In the genomic region with DNA sequence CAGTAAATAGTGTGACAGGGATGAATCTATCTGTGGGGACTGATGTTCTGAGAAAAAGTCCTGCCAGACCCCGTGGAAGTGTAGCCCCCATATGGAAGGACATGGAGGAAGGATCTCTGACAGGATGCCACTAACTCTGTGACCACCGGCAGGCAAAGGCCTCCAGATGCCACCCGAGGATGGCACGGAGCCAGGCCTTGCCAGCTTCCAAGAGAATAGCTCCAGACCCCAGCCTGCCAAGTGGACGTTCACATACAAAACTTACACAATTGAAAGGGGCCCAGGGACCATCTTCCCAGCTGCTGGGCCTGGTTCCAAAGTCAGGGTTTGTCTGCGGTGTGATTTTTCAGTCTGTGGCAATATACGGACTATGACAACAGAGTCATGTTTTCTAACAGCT, we compare ENCODE assay signal across 14 mouse cellular contexts.
DNase-seq lines count a peak whose midpoint lies in the region; ATAC-seq and TF ChIP-seq lines count a peak whose summit lies in the region.
"Had no signal": no experiment of that assay in that cellular context is flagged by ENCODE, and none has a peak within 500 bp of the region (broad histone marks: within the 10 kb centered on the region; RNA-seq: fewer than 3 reads in every experiment).

No protein-coding gene starts in this region.

- intact Hi-C loops in gastrocnemius, adult 2 months (cut with DNase I), result no loop called here

- ATAC-seq in intestine, embryonic 16.5 days, result no peak

- no peaks in the 10 kb centered on the region for H3K4me1 ChIP-seq in intestine, embryonic 16.5 days (ENCODE audit: control insufficient read depth, insufficient read depth, low read length)
- H3K4me1 ChIP-seq: kidney, embryonic 15.5 days; liver, embryonic 13.5 days had no signal

- H3K9me3 ChIP-seq in intestine, embryonic 16.5 days (ENCODE audit: control insufficient read depth, low read length), result no peaks in the 10 kb centered on the region
- H3K9me3 ChIP-seq: hindbrain, embryonic 10.5 days; kidney, embryonic 15.5 days; liver, embryonic 13.5 days had no signal

- no peak for TF ChIP-seq POLR2A in brain, embryonic 14.5 days (IDR thresholded peaks at IDR 0.05; ENCODE audit: borderline replicate concordance, extremely low read depth, insufficient read depth, insufficient read length, poor library complexity, severe bottlenecking)

- DNase-seq in adrenal gland, adult 2 months, result peak; percentile 36
- DNase-seq in adrenal gland, postnatal 4 days (ENCODE audit: low spot score in 2 of 2), result no peak
- peak; percentile 21 to 50 for DNase-seq in gastrocnemius, postnatal 4 days (ENCODE audit: low spot score in 2 of 2)
- DNase-seq in gastrocnemius, adult 2 months, result no peak
- DNase-seq in lung, postnatal 4 days, result peak; percentile 4 to 31
- no peak for DNase-seq in lung, postnatal 14 days
- DNase-seq in brain, embryonic 14.5 days (ENCODE audit: low read depth), result peak; percentile 42
- DNase-seq: embryo, embryonic 11 days; liver, embryonic 13.5 days; thymus, adult 18-20 months had no signal

- H3K27ac ChIP-seq in gastrocnemius, adult 2 months, result no peak overlapping the region
- no peak overlapping the region for H3K27ac ChIP-seq in intestine, embryonic 16.5 days (ENCODE audit: low read length)
- H3K27ac ChIP-seq: hindbrain, embryonic 10.5 days; kidney, embryonic 15.5 days; liver, embryonic 13.5 days had no signal

- TF ChIP-seq CTCF in gastrocnemius, adult 2 months (IDR thresholded peaks at IDR 0.05), result no peak
- TF ChIP-seq CTCF in brain, embryonic 14.5 days (IDR thresholded peaks at IDR 0.05; ENCODE audit: borderline replicate concordance, extremely low read depth, insufficient read depth, insufficient read length), result no peak

- no peaks in the 10 kb centered on the region for H3K36me3 ChIP-seq in intestine, embryonic 16.5 days (ENCODE audit: control insufficient read depth, insufficient read depth, low read length)
- H3K36me3 ChIP-seq: hindbrain, embryonic 10.5 days; kidney, embryonic 15.5 days; liver, embryonic 13.5 days had no signal

- no peak overlapping the region for H3K4me3 ChIP-seq in gastrocnemius, adult 2 months
- H3K4me3 ChIP-seq in intestine, embryonic 16.5 days (ENCODE audit: low read length), result no peak overlapping the region
- H3K4me3 ChIP-seq: hindbrain, embryonic 10.5 days; kidney, embryonic 15.5 days; liver, embryonic 13.5 days had no signal

- 74% methylated on average over 7 of the region's 7 CpGs for WGBS in intestine, embryonic 16.5 days

- H3K9ac ChIP-seq in intestine, embryonic 16.5 days (ENCODE audit: low read depth, low read length), result no peak overlapping the region
- H3K9ac ChIP-seq: kidney, embryonic 15.5 days; liver, embryonic 13.5 days had no signal

- no peak overlapping the region for H3K4me2 ChIP-seq in intestine, embryonic 16.5 days (ENCODE audit: low read depth, low read length)
- H3K4me2 ChIP-seq: heart, embryonic 11.5 days; kidney, embryonic 15.5 days; liver, embryonic 13.5 days had no signal

- H3K27me3 ChIP-seq in intestine, embryonic 16.5 days (replicated peaks; ENCODE audit: control insufficient read depth, insufficient read depth, low read length), result no peaks in the 10 kb centered on the region
- H3K27me3 ChIP-seq: kidney, embryonic 15.5 days; liver, embryonic 13.5 days had no signal

Comparison
In these comparisons a context has a peak if more than half of its experiments do, and no peak if none do; other contexts are left out.
1. DNase-seq: peak in adrenal gland, adult 2 months (single experiment), gastrocnemius, postnatal 4 days (2 of 2), lung, postnatal 4 days (2 of 2) and brain, embryonic 14.5 days (single experiment); none in adrenal gland, postnatal 4 days (0 of 2), gastrocnemius, adult 2 months (single experiment) and lung, postnatal 14 days (single experiment).